Mouse (Mus musculus) lung, embryonic 14.5 days (tissue): ENCODE results near the gene Smim24. TPM values are rescaled to one million over a fixed set of nuclear protein-coding genes. Genes with fewer than 3 reads are reported as not detected.

Source experiments
- ATAC-seq: fragments of 200-750 bp; cut with Nextera tagmentation; 2 replicates; pipeline ENCODE4 v1.8.0; 2017; ENCODE audit warnings: mild to moderate bottlenecking, moderate TSS enrichment, moderate library complexity; ENCODE audit not compliant: insufficient read depth
- DNase-seq: peaks from one replicate; pipeline ENCODE4 v3.0.0-alpha.2; 2015
- H3K27ac ChIP-seq: fragments of 300-500 bp; sonication (generic); 2 replicates; pipeline ENCODE4 v1.5.1; 2014; ENCODE audit warnings: low read depth, mild to moderate bottlenecking, moderate library complexity
- H3K27me3 ChIP-seq: fragments of 300-500 bp; sonication (generic); 2 replicates; pipeline ENCODE4 v1.6.1; 2014; ENCODE audit warnings: low read length, control low read depth; ENCODE audit not compliant: insufficient read depth
- H3K36me3 ChIP-seq: fragments of 300-500 bp; sonication (generic); 2 replicates; pipeline ENCODE4 v1.6.1; 2014; ENCODE audit warnings: control low read depth; ENCODE audit not compliant: insufficient read depth
- H3K4me1 ChIP-seq: fragments of 300-500 bp; sonication (generic); 2 replicates; pipeline ENCODE4 v1.6.1; 2014; ENCODE audit warnings: antibody characterized with exemption, control low read depth; ENCODE audit not compliant: insufficient read depth
- H3K4me2 ChIP-seq: fragments of 300-500 bp; sonication (generic); 2 replicates; pipeline ENCODE4 v1.6.1; 2014; ENCODE audit warnings: mild to moderate bottlenecking
- H3K4me3 ChIP-seq: fragments of 300-500 bp; sonication (generic); 2 replicates; pipeline ENCODE4 v1.5.1; 2014; ENCODE audit warnings: low read depth, low read length
- H3K9ac ChIP-seq: fragments of 300-500 bp; sonication (generic); 2 replicates; pipeline ENCODE4 v1.6.1; 2014
- H3K9me3 ChIP-seq: fragments of 300-500 bp; sonication (generic); 2 replicates; pipeline ENCODE4 v1.6.1; 2016; ENCODE audit warnings: low read depth, low read length, control low read depth
- CTCF ChIP-seq: IDR thresholded peaks from 2 replicates; pipeline ENCODE4 v1.5.1; 2016; ENCODE audit warnings: antibody characterized with exemption, low read depth
- WGBS: fragments of 180-500 bp; shearing (Covaris S2); extraction: QIAGEN DNeasy Blood & Tissue Kit; methylation state at CpG from one replicate; pipeline ENCODE4 v1.1.7; 2014; 5-methylcytosine and 5-hydroxymethylcytosine counted together
- polyA plus RNA-seq: library from polyadenylated mRNA; unstranded; fragments of >200 nt; fragmentation: Nextera tagmentation; extraction: Ambion mirVana; gene quantifications from 2 replicates; pipeline ENCODE4 v1.2.1, GENCODE M21; 2014

The Smim24 gene
- polyA plus RNA-seq, 1 experiment from 2014 or later: 3.3 TPM

DNA sequence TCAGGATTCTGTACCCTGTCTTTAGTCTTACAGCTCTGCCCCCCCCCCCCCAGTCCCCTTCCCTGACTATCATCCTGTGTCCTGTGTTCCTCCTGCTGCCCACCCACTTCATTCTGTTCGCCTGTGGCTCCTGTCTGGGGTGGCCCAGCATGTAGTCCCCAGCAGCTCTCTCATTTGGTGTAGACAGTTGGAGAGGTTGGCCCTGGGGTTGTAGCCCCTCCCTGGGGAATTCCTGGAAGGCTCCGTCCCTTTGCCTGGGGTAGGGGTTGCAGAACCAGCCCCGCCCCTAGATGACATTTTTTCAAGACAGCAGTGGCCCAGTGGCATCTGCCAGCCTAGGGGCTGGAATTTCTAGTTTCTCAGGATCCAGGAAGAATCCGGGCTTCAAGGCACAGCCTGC, 34.6 kb upstream of the Smim24 start:
- WGBS: 27% methylated on average over 4 of the region's 4 CpGs
- Histone ChIP-seq H3K27me3 (peaks cover under 1% of the 10 kb centered on the region; the same call in 1 of the 2 replicates), H3K27ac (peak overlapping the region; percentile 69; the same call in 1 of the 2 replicates), H3K4me1 (peaks cover 24% of the 10 kb centered on the region), H3K36me3 (peaks cover 13% of the 10 kb centered on the region; the same call in 1 of the 2 replicates), H3K4me2 (peak overlapping the region; percentile 100), H3K9ac (peak overlapping the region; percentile 81), H3K4me3 (peak overlapping the region; percentile 78), H3K9me3 (no peaks in the 10 kb centered on the region)
- no peak for TF ChIP-seq CTCF
- ATAC-seq: peak; percentile 1; the same call in 1 of the 2 replicates
- peak; percentile 54 for DNase-seq

DNA sequence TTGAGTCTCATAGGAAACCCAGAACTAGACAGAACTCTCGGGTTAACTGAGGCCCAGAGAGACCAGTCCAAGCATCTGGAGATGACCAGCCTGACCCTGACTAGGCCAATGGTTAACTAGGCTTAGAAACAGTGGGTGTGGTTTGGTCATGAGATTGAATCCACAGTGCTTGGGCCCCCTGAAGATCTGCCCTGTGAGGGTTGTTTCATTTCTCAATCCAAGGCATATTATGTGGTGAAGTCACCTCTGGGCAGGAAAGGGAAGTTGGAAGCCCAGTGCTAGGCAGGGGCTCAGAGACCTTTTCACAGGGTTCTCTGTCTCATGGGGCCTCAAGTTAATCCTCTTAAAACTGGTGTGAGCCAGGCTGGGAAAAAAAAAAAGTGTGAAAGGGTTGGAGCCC, 34.0 kb upstream of the Smim24 start:
- no peak overlapping the region; the same call in 1 of the 2 replicates for H3K9ac ChIP-seq
- H3K27ac ChIP-seq: peak overlapping the region; percentile 69; the same call in 1 of the 2 replicates
- H3K9me3 ChIP-seq: no peaks in the 10 kb centered on the region
- no peak for DNase-seq
- peak overlapping the region; percentile 100 for H3K4me2 ChIP-seq
- peaks cover 29% of the 10 kb centered on the region for H3K4me1 ChIP-seq
- ATAC-seq: no peak
- peaks cover 13% of the 10 kb centered on the region; the same call in 1 of the 2 replicates for H3K36me3 ChIP-seq
- peak overlapping the region; percentile 78 for H3K4me3 ChIP-seq
- TF ChIP-seq CTCF: no peak
- H3K27me3 ChIP-seq: peaks cover 6% of the 10 kb centered on the region; the same call in 1 of the 2 replicates
- 68% methylated on average over 1 of the region's 1 CpGs for WGBS

GRCm38 (mm10) chr10:81360721-81361120, 32.1 kb upstream of the Smim24 start:
- H3K27ac ChIP-seq: no peak overlapping the region
- H3K9ac ChIP-seq: no peak overlapping the region
- H3K36me3 ChIP-seq: peaks cover 13% of the 10 kb centered on the region; the same call in 1 of the 2 replicates

DNA sequence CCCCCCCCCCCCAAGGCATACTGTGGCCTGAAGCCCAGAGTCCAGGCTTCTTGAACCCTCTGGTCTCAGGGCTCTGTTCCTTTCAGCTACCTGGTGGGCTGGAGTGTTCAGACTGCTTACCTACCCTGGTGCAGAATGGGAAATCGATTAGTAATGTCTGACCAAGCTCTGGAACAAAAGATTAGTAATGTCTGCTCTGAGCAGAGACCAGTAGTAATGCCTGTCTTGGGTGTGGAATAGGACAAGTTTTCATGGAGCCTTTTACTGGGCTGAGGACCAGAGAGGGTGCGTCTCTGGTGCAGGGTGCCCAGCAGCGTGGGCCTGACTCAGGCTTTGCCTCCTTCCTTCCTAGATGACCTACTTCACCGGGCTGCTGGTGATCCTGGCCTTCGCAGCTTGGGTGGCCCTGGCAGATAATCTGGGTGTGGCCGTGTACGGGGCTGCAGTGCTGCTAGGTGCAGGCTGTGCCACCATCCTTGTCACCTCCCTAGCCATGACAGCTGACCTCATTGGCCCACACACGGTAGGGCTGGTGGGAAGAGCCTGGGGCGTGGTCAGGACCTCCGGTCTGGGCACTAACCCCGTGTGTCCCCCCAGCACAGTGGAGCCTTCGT, 30.4 kb upstream of the Smim24 start:
- Histone ChIP-seq H3K27ac (peak overlapping the region; percentile 79), H3K27me3 (peaks cover 8% of the 10 kb centered on the region; the same call in 1 of the 2 replicates), H3K4me1 (peaks cover 40% of the 10 kb centered on the region), H3K36me3 (peaks cover 29% of the 10 kb centered on the region), H3K4me2 (peak overlapping the region; percentile 60), H3K9ac (peak overlapping the region; percentile 26; the same call in 1 of the 2 replicates), H3K9me3 (no peaks in the 10 kb centered on the region), H3K4me3 (no peak overlapping the region)
- ATAC-seq (peak; percentile 9; the same call in 1 of the 2 replicates), DNase-seq (peak; percentile 52)
- 53% methylated on average over 12 of the region's 12 CpGs for WGBS
- no peak for TF ChIP-seq CTCF

More at GRCm38 (mm10) chr10:81360721-81361120, 32.1 kb upstream of the Smim24 start:
- Histone ChIP-seq H3K4me1 (peaks cover 42% of the 10 kb centered on the region), H3K4me3 (no peak overlapping the region), H3K9me3 (no peaks in the 10 kb centered on the region), H3K27me3 (peaks cover 8% of the 10 kb centered on the region; the same call in 1 of the 2 replicates), H3K4me2 (no peak overlapping the region)
- DNase-seq: peak; percentile 36
- WGBS: 57% methylated on average over 8 of the region's 8 CpGs
- ATAC-seq: no peak
- no peak for TF ChIP-seq CTCF

GRCm38 (mm10) chr10:81363436-81364346, 29.2 kb upstream of the Smim24 start:
- Histone ChIP-seq H3K9ac (peak overlapping the region; percentile 39), H3K4me2 (peak overlapping the region; percentile 60), H3K36me3 (peaks cover 41% of the 10 kb centered on the region), H3K4me3 (peak overlapping the region; percentile 34), H3K9me3 (no peaks in the 10 kb centered on the region), H3K27me3 (peaks cover 8% of the 10 kb centered on the region; the same call in 1 of the 2 replicates), H3K4me1 (peaks cover 31% of the 10 kb centered on the region), H3K27ac (peak overlapping the region; percentile 79)
- peak; percentile 37 for DNase-seq
- no peak for TF ChIP-seq CTCF
- ATAC-seq: no peak
- WGBS: 8% methylated on average over 54 of the region's 54 CpGs

DNA sequence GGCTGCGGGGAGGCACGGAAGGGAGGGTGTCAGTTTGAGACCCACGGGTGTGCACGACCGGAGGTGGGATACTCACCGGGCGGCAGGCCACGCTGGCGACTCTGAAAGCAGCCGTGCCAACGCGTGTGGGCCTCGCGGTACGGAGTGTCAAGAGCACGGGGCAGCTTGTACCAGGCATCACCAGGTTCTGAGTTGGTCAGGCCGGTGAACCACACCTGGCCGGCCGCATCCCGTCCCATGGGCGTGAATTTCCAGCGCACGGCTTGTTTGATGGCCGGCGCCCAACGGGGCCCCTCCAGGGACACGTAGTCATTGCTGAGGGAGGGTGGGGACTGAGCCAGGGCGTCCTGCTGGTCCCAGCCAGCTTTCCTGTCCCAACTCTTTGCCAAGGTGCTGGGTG, 28.2 kb upstream of the Smim24 start:
- 10% methylated on average over 28 of the region's 28 CpGs for WGBS
- Histone ChIP-seq H3K9ac (0 out of 2 replicates have a peak overlapping the region, but pooled peaks have one; percentile 39), H3K4me2 (peak overlapping the region; percentile 60), H3K27me3 (peaks cover 8% of the 10 kb centered on the region; the same call in 1 of the 2 replicates), H3K27ac (no peak overlapping the region), H3K4me1 (peaks cover 28% of the 10 kb centered on the region), H3K36me3 (peaks cover 51% of the 10 kb centered on the region), H3K4me3 (peak overlapping the region; percentile 34), H3K9me3 (no peaks in the 10 kb centered on the region)
- DNase-seq (peak; percentile 50), ATAC-seq (no peak; the same call in 1 of the 2 replicates)
- no peak for TF ChIP-seq CTCF
